Mouse (Mus musculus) heart, embryonic 11.5 days (tissue): ENCODE results near the gene Afmid. TPM values are rescaled to one million over a fixed set of nuclear protein-coding genes. Genes with fewer than 3 reads are reported as not detected.
"Not testable (repeated sequence)": the region's sequence is repeated elsewhere in the genome, so short reads cannot be mapped to it uniquely, and the experiment has no call there.

ENCODE experiments used
- ATAC-seq: fragments of 200-750 bp; cut with Nextera tagmentation; replicated peaks from 2 replicates; pipeline ENCODE4 v1.8.0; 2017; ENCODE audit warnings: moderate library complexity; ENCODE audit not compliant: insufficient number of reproducible peaks, low FRiP score, low TSS enrichment
- H3K27ac ChIP-seq: fragments of 300-500 bp; sonication (generic); 2 replicates; pipeline ENCODE4 v1.5.1; 2014; ENCODE audit warnings: mild to moderate bottlenecking, low read depth, low read length
- H3K27me3 ChIP-seq: fragments of 300-500 bp; sonication (generic); 2 replicates; pipeline ENCODE4 v1.6.1; 2014; ENCODE audit warnings: mild to moderate bottlenecking, low read length, mixed read lengths; ENCODE audit not compliant: control insufficient read depth, insufficient read depth
- H3K36me3 ChIP-seq: fragments of 300-500 bp; sonication (generic); 2 replicates; pipeline ENCODE4 v1.6.1; 2014; ENCODE audit warnings: mild to moderate bottlenecking, low read length, moderate library complexity, mixed read lengths; ENCODE audit not compliant: control insufficient read depth, insufficient read depth
- H3K4me1 ChIP-seq: fragments of 300-500 bp; sonication (generic); 2 replicates; pipeline ENCODE4 v1.6.1; 2014; ENCODE audit warnings: low read length; ENCODE audit not compliant: control insufficient read depth, insufficient read depth
- H3K4me2 ChIP-seq: fragments of 300-500 bp; sonication (generic); 2 replicates; pipeline ENCODE4 v1.6.1; 2014; ENCODE audit warnings: mild to moderate bottlenecking, moderate library complexity
- H3K4me3 ChIP-seq: fragments of 300-500 bp; sonication (generic); 2 replicates; pipeline ENCODE4 v1.5.1; 2014; ENCODE audit warnings: low read depth, low read length
- H3K9ac ChIP-seq: fragments of 300-500 bp; sonication (generic); 2 replicates; pipeline ENCODE4 v1.6.1; 2014; ENCODE audit warnings: mild to moderate bottlenecking, low read depth, low read length, moderate library complexity
- H3K9me3 ChIP-seq: fragments of 300-500 bp; sonication (generic); replicated peaks from 2 replicates; pipeline ENCODE4 v1.6.1; 2016; ENCODE audit warnings: low read length; ENCODE audit not compliant: control insufficient read depth
- WGBS: fragments of 180-500 bp; shearing (Covaris S2); extraction: QIAGEN DNeasy Blood & Tissue Kit; methylation state at CpG from one replicate; pipeline ENCODE4 v1.1.7; 2014; ENCODE audit not compliant: insufficient replicate concordance; 5-methylcytosine and 5-hydroxymethylcytosine counted together
- polyA plus RNA-seq: library from polyadenylated mRNA; unstranded; fragments of >200 nt; fragmentation: Nextera tagmentation; extraction: Ambion mirVana; gene quantifications from 2 replicates; pipeline ENCODE4 v1.2.1, GENCODE M21; 2014

Gene Afmid
- polyA plus RNA-seq, 1 experiment from 2014 or later = 13.1 TPM

GRCm38 (mm10) chr11:117832086-117832969, 6.6 kb downstream of the Afmid start:
- no peaks in the 10 kb centered on the region for H3K9me3 ChIP-seq
- 16% methylated on average over 28 of the region's 28 CpGs for WGBS
- H3K4me3 ChIP-seq = peak overlapping the region; percentile 28
- peak; percentile 40 for ATAC-seq
- H3K4me2 ChIP-seq = peak overlapping the region; percentile 64
- H3K27me3 ChIP-seq = no peaks in the 10 kb centered on the region
- H3K36me3 ChIP-seq = no peaks in the 10 kb centered on the region
- H3K27ac ChIP-seq = peak overlapping the region; percentile 54; the same call in 1 of the 2 replicates
- 0 out of 2 replicates have a peak overlapping the region, but pooled peaks have one; percentile 22 for H3K9ac ChIP-seq
- H3K4me1 ChIP-seq = peaks cover 43% of the 10 kb centered on the region

- ATAC-seq = not testable (repeated sequence)
- peaks cover 32% of the 10 kb centered on the region for H3K4me1 ChIP-seq
Measured at GRCm38 (mm10) chr11:117833509-117833908, 7.8 kb downstream of the Afmid start.

GRCm38 (mm10) chr11:117834086-117834485, 8.4 kb downstream of the Afmid start:
- H3K4me1 ChIP-seq = peaks cover 28% of the 10 kb centered on the region
- no peaks in the 10 kb centered on the region for H3K27me3 ChIP-seq
- no peak overlapping the region for H3K27ac ChIP-seq
- no peak for ATAC-seq
- H3K9me3 ChIP-seq = no peaks in the 10 kb centered on the region
- 91% methylated on average over 8 of the region's 8 CpGs for WGBS
- H3K4me3 ChIP-seq = no peak overlapping the region
- no peak overlapping the region for H3K9ac ChIP-seq
- H3K4me2 ChIP-seq = no peak overlapping the region
- H3K36me3 ChIP-seq = no peaks in the 10 kb centered on the region

More at GRCm38 (mm10) chr11:117833509-117833908, 7.8 kb downstream of the Afmid start:
- 87% methylated on average over 4 of the region's 6 CpGs for WGBS
- H3K4me3 ChIP-seq, H3K9ac ChIP-seq, H3K36me3 ChIP-seq, H3K27ac ChIP-seq, H3K4me2 ChIP-seq, H3K27me3 ChIP-seq, H3K9me3 ChIP-seq: not testable (repeated sequence)

GRCm38 (mm10) chr11:117836306-117836705, 10.6 kb downstream of the Afmid start:
- no peaks in the 10 kb centered on the region for H3K36me3 ChIP-seq
- H3K27me3 ChIP-seq = no peaks in the 10 kb centered on the region
- H3K9ac ChIP-seq = 0 out of 2 replicates have a peak overlapping the region, but pooled peaks have one; percentile 28
- H3K4me1 ChIP-seq = peaks cover 13% of the 10 kb centered on the region
- H3K27ac ChIP-seq = 0 out of 2 replicates have a peak overlapping the region, but pooled peaks have one; percentile 15
- H3K4me3 ChIP-seq = 0 out of 2 replicates have a peak overlapping the region, but pooled peaks have one; percentile 14
- no peaks in the 10 kb centered on the region for H3K9me3 ChIP-seq
- WGBS = 19% methylated on average over 13 of the region's 13 CpGs
- no peak for ATAC-seq
- peak overlapping the region; percentile 54 for H3K4me2 ChIP-seq

- H3K4me3 ChIP-seq = no peak overlapping the region
- no peak overlapping the region for H3K9ac ChIP-seq
- no peaks in the 10 kb centered on the region for H3K27me3 ChIP-seq
- WGBS = 64% methylated on average over 2 of the region's 2 CpGs
- H3K27ac ChIP-seq = peak overlapping the region; percentile 46; the same call in 1 of the 2 replicates
- H3K4me2 ChIP-seq = peak overlapping the region; percentile 14; the same call in 1 of the 2 replicates
- peak; percentile 70 for ATAC-seq
- H3K36me3 ChIP-seq = no peaks in the 10 kb centered on the region
- no peaks in the 10 kb centered on the region for H3K9me3 ChIP-seq
- peaks cover 5% of the 10 kb centered on the region; the same call in 1 of the 2 replicates for H3K4me1 ChIP-seq
Measured at GRCm38 (mm10) chr11:117838572-117838971, 12.8 kb downstream of the Afmid start.

GRCm38 (mm10) chr11:117839021-117839420, 13.3 kb downstream of the Afmid start:
- 77% methylated on average over 1 of the region's 1 CpGs for WGBS
- ATAC-seq = no peak
- Histone ChIP-seq H3K9ac (no peak overlapping the region), H3K27me3 (no peaks in the 10 kb centered on the region), H3K36me3 (no peaks in the 10 kb centered on the region), H3K4me1 (peaks cover 5% of the 10 kb centered on the region; the same call in 1 of the 2 replicates), H3K4me2 (peak overlapping the region; percentile 14; the same call in 1 of the 2 replicates), H3K27ac (peak overlapping the region; percentile 46; the same call in 1 of the 2 replicates), H3K9me3 (no peaks in the 10 kb centered on the region), H3K4me3 (no peak overlapping the region)

GRCm38 (mm10) chr11:117840910-117841309, 15.2 kb downstream of the Afmid start:
- no peaks in the 10 kb centered on the region for H3K9me3 ChIP-seq
- no peak overlapping the region for H3K9ac ChIP-seq
- no peaks in the 10 kb centered on the region for H3K36me3 ChIP-seq
- H3K4me1 ChIP-seq = peaks cover 5% of the 10 kb centered on the region; the same call in 1 of the 2 replicates
- ATAC-seq = no peak
- no peak overlapping the region for H3K4me3 ChIP-seq
- no peak overlapping the region for H3K27ac ChIP-seq
- H3K4me2 ChIP-seq = no peak overlapping the region
- H3K27me3 ChIP-seq = no peaks in the 10 kb centered on the region
- 32% methylated on average over 1 of the region's 1 CpGs for WGBS

GRCm38 (mm10) chr11:117843434-117843833, 17.7 kb downstream of the Afmid start:
- no peak overlapping the region for H3K9ac ChIP-seq
- no peak overlapping the region for H3K4me3 ChIP-seq
- 66% methylated on average over 2 of the region's 2 CpGs for WGBS
- H3K27me3 ChIP-seq = no peaks in the 10 kb centered on the region
- ATAC-seq = no peak
- no peaks in the 10 kb centered on the region for H3K36me3 ChIP-seq
- H3K4me2 ChIP-seq = no peak overlapping the region
- H3K9me3 ChIP-seq = no peaks in the 10 kb centered on the region
- no peak overlapping the region for H3K27ac ChIP-seq
- H3K4me1 ChIP-seq = peaks cover 15% of the 10 kb centered on the region
